Mouse (Mus musculus): ENCODE data around the gene Olfr855.
A peak's percentile ranks its signal among the peaks of the same experiment; 100 is the strongest.

The Olfr855 gene

GRCm38 (mm10) chr9:19582317-19582716 lies at the start of gene Olfr855:
Olfr855 (plus strand) TSS chr9:19582617.
- no peak for DNase-seq (ENCODE audit: low read depth)

GRCm38 (mm10) chr9:19540976-19541375 lies 41.4 kb upstream of the Olfr855 start, which contains the start of gene Olfr853:
Olfr853 (minus strand) TSS chr9:19541076.
- DNase-seq (ENCODE audit: low read depth) = no peak

GRCm38 (mm10) chr9:19567282-19567681 lies 15.1 kb upstream of the Olfr855 start, which contains the start of gene Olfr854:
Olfr854 (minus strand) TSS chr9:19567382.
- no peak for DNase-seq (ENCODE audit: low read depth)

- DNase-seq (ENCODE audit: low read depth) = no peak
Measured at GRCm38 (mm10) chr9:19621297-19621696, 38.9 kb downstream of the Olfr855 start.

DNA sequence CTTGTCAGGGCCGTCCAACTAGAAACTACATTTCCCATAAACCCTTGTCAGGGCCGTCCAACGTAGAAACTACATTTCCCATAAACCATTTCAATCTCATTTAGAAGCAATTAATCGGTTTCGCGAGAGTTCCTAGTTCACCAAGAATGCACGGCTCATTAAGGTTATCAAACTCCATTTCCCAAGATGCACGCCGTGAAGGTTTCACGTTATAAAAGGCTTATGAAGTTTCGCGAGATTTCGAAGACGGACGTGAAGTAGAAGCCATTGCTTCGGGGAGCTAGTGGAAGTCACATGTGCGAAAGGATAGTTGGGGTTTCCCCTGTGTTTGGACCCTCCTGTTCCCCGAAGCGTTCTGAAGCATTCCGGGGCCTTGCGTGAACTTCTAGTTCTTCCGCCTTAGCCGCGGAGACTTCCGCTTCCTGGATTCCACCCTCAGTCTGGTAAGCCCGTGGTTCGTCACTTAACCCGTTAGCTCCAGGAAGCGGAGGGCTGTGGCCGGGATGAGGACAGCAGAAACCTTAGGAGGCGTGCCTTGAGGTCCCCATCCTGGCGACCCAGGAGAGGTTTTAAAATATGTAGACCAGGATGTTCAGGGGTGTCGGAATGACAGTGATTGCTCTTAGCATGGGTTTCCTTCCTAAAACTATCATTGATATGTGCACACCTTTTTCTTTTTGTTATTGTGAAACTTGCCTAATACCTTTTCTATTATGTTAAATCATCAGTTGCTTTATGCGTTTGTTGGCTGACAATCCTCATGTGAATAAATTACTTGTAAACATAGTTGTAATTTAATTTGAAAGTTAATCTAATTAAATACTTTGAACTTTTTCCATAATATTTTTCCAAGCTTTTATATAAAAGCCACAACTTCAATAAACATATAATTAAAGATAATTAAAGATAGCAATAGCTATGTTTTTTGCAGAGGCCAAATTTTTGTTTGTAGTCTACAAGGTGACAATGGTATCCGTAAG lies 39.7 kb downstream of the Olfr855 start, which contains the start of gene Zfp317:
TSS of gene Zfp317 (plus strand) at position 260 of the 980 bp plus-strand sequence.
- peak; percentile 96 for DNase-seq (ENCODE audit: low read depth)

DNA sequence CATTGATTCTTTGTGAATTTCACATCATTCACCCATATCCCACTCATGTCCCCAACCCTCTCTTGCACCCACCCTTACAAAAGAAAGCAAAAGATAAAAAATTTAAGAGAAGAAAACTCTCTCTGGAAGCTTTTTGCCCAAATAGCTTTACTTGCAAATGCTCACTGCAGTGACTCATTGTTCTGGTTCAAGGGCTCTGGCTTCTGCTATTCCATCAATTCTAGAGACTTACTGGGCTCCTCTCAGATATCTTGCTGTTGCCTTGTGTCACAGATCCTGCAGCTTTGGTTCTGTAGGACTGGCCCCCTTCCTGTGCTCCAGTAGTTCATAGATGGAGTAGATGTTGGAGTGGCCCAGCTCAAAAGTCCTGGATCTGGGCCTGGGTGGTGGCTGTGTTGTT lies 47.2 kb downstream of the Olfr855 start:
- DNase-seq (ENCODE audit: low read depth) = no peak
